Mouse (Mus musculus): Measurements from ENCODE around the gene Kcnq5. TPM values are rescaled to one million over a fixed set of nuclear protein-coding genes. Genes with fewer than 3 reads are reported as not detected.

Kcnq5 gene
- polyA plus RNA-seq, 1 experiment from 2014 or later = 2.4 TPM

DNA sequence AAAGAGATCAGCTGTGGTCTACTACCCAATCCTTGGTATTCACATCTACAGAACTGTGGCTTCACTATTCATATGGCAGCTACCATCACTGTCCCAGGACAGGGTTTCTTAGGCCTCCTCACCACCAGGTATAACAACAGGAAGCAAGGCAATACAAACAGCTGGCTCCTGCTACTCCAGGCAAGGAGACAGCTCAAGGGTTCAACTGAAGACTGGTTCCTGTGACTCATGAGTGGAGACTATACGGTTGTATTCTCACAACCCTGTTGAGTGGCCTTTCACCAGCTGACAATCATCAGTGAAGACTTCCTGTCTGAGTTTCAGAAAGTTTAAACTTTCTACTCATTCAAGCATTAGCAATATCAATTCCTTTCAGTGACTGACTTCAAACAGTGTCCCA is 327.7 kb downstream of the Kcnq5 start:
- no peak for ATAC-seq

DNA sequence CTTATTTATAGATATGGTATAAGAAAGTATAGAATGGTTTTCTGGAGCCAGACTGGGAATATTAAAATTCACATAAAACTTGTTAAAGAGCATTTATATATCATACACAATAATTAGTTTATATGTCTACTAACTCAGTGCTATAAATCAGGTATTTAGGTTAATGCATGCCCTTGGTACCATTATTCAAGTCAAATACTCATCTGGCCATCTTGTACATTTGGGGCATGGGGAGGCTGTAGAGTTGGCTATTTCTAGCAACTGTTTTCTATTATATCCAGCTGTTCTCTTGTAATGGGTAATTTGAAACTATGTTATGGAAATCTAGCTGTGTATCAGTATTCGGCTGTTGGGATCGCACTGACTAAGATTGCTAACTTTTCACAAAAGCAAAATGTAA is 339.3 kb downstream of the Kcnq5 start:
- H3K36me3 ChIP-seq (ENCODE audit: control insufficient read depth, insufficient read depth, low read length) = no peaks in the 10 kb centered on the region
- no peak for ATAC-seq

More for the DNA sequence above, 327.7 kb downstream of the Kcnq5 start:
- H3K27ac ChIP-seq (ENCODE audit: low read length) = no peak overlapping the region
- no peak overlapping the region for H3K4me3 ChIP-seq (ENCODE audit: low read depth, low read length)
- no peaks in the 10 kb centered on the region for H3K9me3 ChIP-seq (replicated peaks; ENCODE audit: control insufficient read depth, low read length, poor library complexity, severe bottlenecking)
- no peak overlapping the region for H3K4me2 ChIP-seq (ENCODE audit: low read length)
- H3K36me3 ChIP-seq (ENCODE audit: control insufficient read depth, insufficient read depth, low read length) = no peaks in the 10 kb centered on the region
- no peak overlapping the region for H3K9ac ChIP-seq (ENCODE audit: low read depth, low read length)
- H3K27me3 ChIP-seq (ENCODE audit: control insufficient read depth, insufficient read depth, low read depth, low read length) = no peaks in the 10 kb centered on the region
- 88% methylated on average over 1 of the region's 1 CpGs for WGBS
- H3K4me1 ChIP-seq (ENCODE audit: control insufficient read depth, insufficient read depth, low read length) = no peaks in the 10 kb centered on the region

DNA sequence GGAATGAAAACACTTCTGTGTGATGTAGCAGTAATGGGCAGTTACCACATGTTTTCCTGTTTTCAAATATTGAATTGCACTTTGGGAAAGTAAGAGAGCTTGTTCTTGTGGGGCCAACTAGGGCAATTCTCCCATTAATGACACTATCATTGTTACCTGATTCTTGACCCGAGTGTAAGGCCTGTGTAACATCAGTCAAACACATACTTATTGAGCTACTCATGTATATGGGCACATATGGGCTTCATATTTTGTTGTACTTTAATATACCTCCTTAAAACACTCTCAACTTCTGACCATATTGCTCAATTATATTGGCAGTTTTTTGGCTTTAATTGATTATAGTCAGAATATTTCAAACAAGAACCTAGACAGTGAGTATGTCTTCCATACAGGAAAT is 339.7 kb downstream of the Kcnq5 start:
- no peak for ATAC-seq
- H3K9ac ChIP-seq (ENCODE audit: low read depth, low read length) = no peak overlapping the region
- no peaks in the 10 kb centered on the region for H3K9me3 ChIP-seq (replicated peaks; ENCODE audit: control insufficient read depth, low read length, poor library complexity, severe bottlenecking)
- 79% methylated on average over 1 of the region's 1 CpGs for WGBS
- no peaks in the 10 kb centered on the region for H3K27me3 ChIP-seq (ENCODE audit: control insufficient read depth, insufficient read depth, low read depth, low read length)
- no peak overlapping the region for H3K4me2 ChIP-seq (ENCODE audit: low read length)
- H3K27ac ChIP-seq (ENCODE audit: low read length) = no peak overlapping the region
- no peaks in the 10 kb centered on the region for H3K4me1 ChIP-seq (ENCODE audit: control insufficient read depth, insufficient read depth, low read length)
- no peak overlapping the region for H3K4me3 ChIP-seq (ENCODE audit: low read depth, low read length)
- H3K36me3 ChIP-seq (ENCODE audit: control insufficient read depth, insufficient read depth, low read length) = no peaks in the 10 kb centered on the region

More for the DNA sequence above, 339.3 kb downstream of the Kcnq5 start:
- Histone ChIP-seq H3K27me3 (ENCODE audit: control insufficient read depth, insufficient read depth, low read depth, low read length) (no peaks in the 10 kb centered on the region), H3K27ac (ENCODE audit: low read length) (no peak overlapping the region), H3K4me1 (ENCODE audit: control insufficient read depth, insufficient read depth, low read length) (no peaks in the 10 kb centered on the region), H3K9ac (ENCODE audit: low read depth, low read length) (no peak overlapping the region), H3K4me2 (ENCODE audit: low read length) (no peak overlapping the region), H3K4me3 (ENCODE audit: low read depth, low read length) (no peak overlapping the region), H3K9me3 (replicated peaks; ENCODE audit: control insufficient read depth, low read length, poor library complexity, severe bottlenecking) (no peaks in the 10 kb centered on the region)
- 92% methylated on average over 2 of the region's 2 CpGs for WGBS

- ATAC-seq = no peak
- Histone ChIP-seq H3K36me3 (ENCODE audit: control insufficient read depth, insufficient read depth, low read length) (no peaks in the 10 kb centered on the region), H3K27ac (ENCODE audit: low read length) (no peak overlapping the region), H3K9ac (ENCODE audit: low read depth, low read length) (no peak overlapping the region), H3K4me3 (ENCODE audit: low read depth, low read length) (no peak overlapping the region), H3K4me2 (ENCODE audit: low read length) (no peak overlapping the region), H3K4me1 (ENCODE audit: control insufficient read depth, insufficient read depth, low read length) (no peaks in the 10 kb centered on the region), H3K27me3 (ENCODE audit: control insufficient read depth, insufficient read depth, low read depth, low read length) (no peaks in the 10 kb centered on the region), H3K9me3 (replicated peaks; ENCODE audit: control insufficient read depth, low read length, poor library complexity, severe bottlenecking) (no peaks in the 10 kb centered on the region)
- WGBS = 93% methylated on average over 3 of the region's 3 CpGs
Observed at GRCm38 (mm10) chr1:21618712-21619111, 343.0 kb downstream of the Kcnq5 start.

DNA sequence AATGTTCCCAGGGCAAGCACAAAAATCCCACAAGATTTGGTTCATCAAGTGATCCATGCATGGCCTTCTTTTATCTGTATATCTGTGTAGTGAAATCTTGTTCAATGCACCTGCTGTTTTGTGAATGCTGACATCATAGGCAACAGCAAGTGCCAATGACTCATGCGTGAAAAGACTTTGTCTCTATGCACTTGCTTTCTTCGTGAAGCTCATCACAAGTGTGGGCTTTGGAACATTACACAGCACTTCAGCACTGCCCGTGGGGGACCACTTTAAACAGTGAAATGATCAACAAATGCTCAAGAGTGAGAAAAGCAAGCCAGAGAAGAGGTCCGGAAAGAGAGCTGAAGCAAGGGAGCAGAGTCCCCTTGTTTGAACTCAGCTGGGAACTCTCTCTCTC is 345.1 kb downstream of the Kcnq5 start:
- no peak for ATAC-seq
- H3K4me2 ChIP-seq (ENCODE audit: low read length) = no peak overlapping the region
- no peaks in the 10 kb centered on the region for H3K4me1 ChIP-seq (ENCODE audit: control insufficient read depth, insufficient read depth, low read length)
- no peaks in the 10 kb centered on the region for H3K27me3 ChIP-seq (ENCODE audit: control insufficient read depth, insufficient read depth, low read depth, low read length)
- WGBS = 60% methylated on average over 4 of the region's 4 CpGs
- H3K9ac ChIP-seq (ENCODE audit: low read depth, low read length) = no peak overlapping the region
- H3K36me3 ChIP-seq (ENCODE audit: control insufficient read depth, insufficient read depth, low read length) = no peaks in the 10 kb centered on the region
- H3K4me3 ChIP-seq (ENCODE audit: low read depth, low read length) = no peak overlapping the region
- no peak overlapping the region for H3K27ac ChIP-seq (ENCODE audit: low read length)
- no peaks in the 10 kb centered on the region for H3K9me3 ChIP-seq (replicated peaks; ENCODE audit: control insufficient read depth, low read length, poor library complexity, severe bottlenecking)

- Histone ChIP-seq H3K9ac (ENCODE audit: low read depth, low read length) (no peak overlapping the region), H3K27me3 (ENCODE audit: control insufficient read depth, insufficient read depth, low read depth, low read length) (no peaks in the 10 kb centered on the region), H3K4me1 (ENCODE audit: control insufficient read depth, insufficient read depth, low read length) (no peaks in the 10 kb centered on the region), H3K9me3 (replicated peaks; ENCODE audit: control insufficient read depth, low read length, poor library complexity, severe bottlenecking) (no peaks in the 10 kb centered on the region), H3K36me3 (ENCODE audit: control insufficient read depth, insufficient read depth, low read length) (no peaks in the 10 kb centered on the region), H3K4me2 (ENCODE audit: low read length) (no peak overlapping the region), H3K4me3 (ENCODE audit: low read depth, low read length) (no peak overlapping the region), H3K27ac (ENCODE audit: low read length) (no peak overlapping the region)
- no peak for ATAC-seq
- WGBS = 77% methylated on average over 2 of the region's 2 CpGs
Observed at GRCm38 (mm10) chr1:21613933-21614332, 347.8 kb downstream of the Kcnq5 start.

GRCm38 (mm10) chr1:21604003-21604402 is 357.7 kb downstream of the Kcnq5 start:
- Histone ChIP-seq H3K4me3 (ENCODE audit: low read depth, low read length) (no peak overlapping the region), H3K9me3 (replicated peaks; ENCODE audit: control insufficient read depth, low read length, poor library complexity, severe bottlenecking) (no peaks in the 10 kb centered on the region), H3K27me3 (ENCODE audit: control insufficient read depth, insufficient read depth, low read depth, low read length) (no peaks in the 10 kb centered on the region), H3K9ac (ENCODE audit: low read depth, low read length) (no peak overlapping the region), H3K4me1 (ENCODE audit: control insufficient read depth, insufficient read depth, low read length) (no peaks in the 10 kb centered on the region), H3K27ac (ENCODE audit: low read length) (no peak overlapping the region), H3K4me2 (ENCODE audit: low read length) (no peak overlapping the region), H3K36me3 (ENCODE audit: control insufficient read depth, insufficient read depth, low read length) (no peaks in the 10 kb centered on the region)
- ATAC-seq = no peak
- 85% methylated on average over 4 of the region's 4 CpGs for WGBS

DNA sequence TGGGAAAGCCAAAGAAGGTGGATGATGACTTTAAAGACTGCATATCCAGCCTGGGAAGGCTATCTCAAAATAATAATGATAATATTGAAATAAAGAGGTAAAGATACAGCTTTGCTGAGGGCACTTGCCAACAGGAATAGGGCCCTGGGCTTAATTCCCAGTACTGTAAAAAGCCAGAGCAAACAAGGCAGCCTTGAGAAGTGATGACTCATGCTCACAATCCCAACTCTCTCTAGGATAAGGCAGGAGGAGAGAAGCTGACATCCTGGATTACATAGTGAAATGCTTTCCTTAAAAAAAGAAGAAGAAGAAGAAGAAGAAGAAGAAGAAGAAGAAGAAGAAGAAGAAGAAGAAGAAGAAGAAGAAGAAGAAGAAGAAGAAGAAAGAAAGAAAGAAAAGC is 359.2 kb downstream of the Kcnq5 start:
- H3K4me2 ChIP-seq (ENCODE audit: low read length) = no peak overlapping the region
- no peaks in the 10 kb centered on the region for H3K9me3 ChIP-seq (replicated peaks; ENCODE audit: control insufficient read depth, low read length, poor library complexity, severe bottlenecking)
- H3K27me3 ChIP-seq (ENCODE audit: control insufficient read depth, insufficient read depth, low read depth, low read length) = no peaks in the 10 kb centered on the region
- no peak overlapping the region for H3K9ac ChIP-seq (ENCODE audit: low read depth, low read length)
- H3K36me3 ChIP-seq (ENCODE audit: control insufficient read depth, insufficient read depth, low read length) = no peaks in the 10 kb centered on the region
- no peaks in the 10 kb centered on the region for H3K4me1 ChIP-seq (ENCODE audit: control insufficient read depth, insufficient read depth, low read length)
- no peak overlapping the region for H3K4me3 ChIP-seq (ENCODE audit: low read depth, low read length)
- no peak for ATAC-seq
- H3K27ac ChIP-seq (ENCODE audit: low read length) = no peak overlapping the region

DNA sequence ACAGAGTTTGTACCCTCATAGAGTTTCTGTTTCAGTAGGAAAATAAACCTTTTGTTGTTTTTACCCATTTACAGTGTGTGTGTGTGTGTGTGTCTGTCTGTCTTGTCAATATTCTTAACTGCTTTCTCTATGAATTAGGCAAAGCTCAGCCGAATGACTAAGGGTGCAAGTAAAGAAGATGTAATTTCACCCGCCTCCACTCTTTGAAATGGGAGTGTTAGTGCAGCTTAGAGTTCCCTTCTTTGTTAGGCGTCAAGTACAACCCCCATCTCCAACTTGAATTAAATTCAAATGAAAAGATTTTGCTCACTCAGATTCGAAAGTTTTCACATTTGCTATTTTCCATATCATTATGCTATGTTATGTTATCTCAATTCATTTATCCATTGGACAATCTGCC is 361.1 kb downstream of the Kcnq5 start:
- H3K4me3 ChIP-seq (ENCODE audit: low read depth, low read length) = no peak overlapping the region

DNA sequence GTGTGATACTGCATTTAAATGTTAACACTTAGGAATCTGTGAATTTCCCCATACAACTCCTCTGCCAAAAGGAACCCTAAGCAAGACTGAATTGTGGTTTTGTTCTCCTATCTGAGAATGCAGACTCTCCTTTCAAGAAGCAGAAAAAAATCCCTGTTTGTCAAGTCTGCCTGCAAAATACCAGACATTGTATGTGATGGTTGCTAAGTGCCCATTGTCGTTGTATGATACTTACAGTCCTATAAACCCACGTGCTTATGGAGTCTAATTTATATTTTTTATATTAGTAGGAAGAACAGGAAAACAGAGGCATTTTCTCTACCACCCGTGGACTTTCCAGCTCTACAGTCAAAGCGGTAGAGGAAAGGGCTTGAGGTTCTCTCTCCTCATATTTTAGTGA is 367.9 kb downstream of the Kcnq5 start:
- Histone ChIP-seq H3K4me2 (ENCODE audit: low read length) (no peak overlapping the region), H3K9me3 (replicated peaks; ENCODE audit: control insufficient read depth, low read length, poor library complexity, severe bottlenecking) (no peaks in the 10 kb centered on the region), H3K27ac (ENCODE audit: low read length) (no peak overlapping the region), H3K4me3 (ENCODE audit: low read depth, low read length) (no peak overlapping the region), H3K27me3 (ENCODE audit: control insufficient read depth, insufficient read depth, low read depth, low read length) (no peaks in the 10 kb centered on the region), H3K4me1 (ENCODE audit: control insufficient read depth, insufficient read depth, low read length) (no peaks in the 10 kb centered on the region), H3K36me3 (ENCODE audit: control insufficient read depth, insufficient read depth, low read length) (no peaks in the 10 kb centered on the region), H3K9ac (ENCODE audit: low read depth, low read length) (no peak overlapping the region)
- ATAC-seq = no peak
- 54% methylated on average over 4 of the region's 4 CpGs for WGBS

More for the DNA sequence above, 361.1 kb downstream of the Kcnq5 start:
- Histone ChIP-seq H3K27me3 (ENCODE audit: control insufficient read depth, insufficient read depth, low read depth, low read length) (no peaks in the 10 kb centered on the region), H3K4me2 (ENCODE audit: low read length) (no peak overlapping the region), H3K27ac (ENCODE audit: low read length) (no peak overlapping the region), H3K9ac (ENCODE audit: low read depth, low read length) (no peak overlapping the region), H3K9me3 (replicated peaks; ENCODE audit: control insufficient read depth, low read length, poor library complexity, severe bottlenecking) (no peaks in the 10 kb centered on the region), H3K36me3 (ENCODE audit: control insufficient read depth, insufficient read depth, low read length) (no peaks in the 10 kb centered on the region), H3K4me1 (ENCODE audit: control insufficient read depth, insufficient read depth, low read length) (no peaks in the 10 kb centered on the region)
- ATAC-seq = no peak
- 67% methylated on average over 4 of the region's 4 CpGs for WGBS
